Mouse (Mus musculus) lung, postnatal 0 days (tissue): Measurements from ENCODE around the gene Hif3a.

Experiments
- CTCF ChIP-seq: IDR thresholded peaks from 2 replicates; pipeline ENCODE4 v1.5.1; 2016; ENCODE audit warnings: antibody characterized with exemption, mild to moderate bottlenecking
- EP300 ChIP-seq: IDR thresholded peaks from 2 replicates; pipeline ENCODE4 v1.6.1; 2016; ENCODE audit warnings: antibody characterized with exemption, mild to moderate bottlenecking, control low read depth

- TF ChIP-seq CTCF: no peak
- no peak for TF ChIP-seq EP300
Measured at GRCm38 (mm10) chr7:17025896-17026622, 36.2 kb downstream of the Hif3a start.
